Mouse (Mus musculus) kidney, adult 8-10 months (tissue): ENCODE results near the gene Lig4.
A peak's percentile ranks its signal among the peaks of the same experiment; 100 is the strongest.

Experiments used
- DNase-seq, 2 experiments: peaks; one replicate each; pipeline ENCODE4 v3.0.0; 2022

Lig4 gene

DNA sequence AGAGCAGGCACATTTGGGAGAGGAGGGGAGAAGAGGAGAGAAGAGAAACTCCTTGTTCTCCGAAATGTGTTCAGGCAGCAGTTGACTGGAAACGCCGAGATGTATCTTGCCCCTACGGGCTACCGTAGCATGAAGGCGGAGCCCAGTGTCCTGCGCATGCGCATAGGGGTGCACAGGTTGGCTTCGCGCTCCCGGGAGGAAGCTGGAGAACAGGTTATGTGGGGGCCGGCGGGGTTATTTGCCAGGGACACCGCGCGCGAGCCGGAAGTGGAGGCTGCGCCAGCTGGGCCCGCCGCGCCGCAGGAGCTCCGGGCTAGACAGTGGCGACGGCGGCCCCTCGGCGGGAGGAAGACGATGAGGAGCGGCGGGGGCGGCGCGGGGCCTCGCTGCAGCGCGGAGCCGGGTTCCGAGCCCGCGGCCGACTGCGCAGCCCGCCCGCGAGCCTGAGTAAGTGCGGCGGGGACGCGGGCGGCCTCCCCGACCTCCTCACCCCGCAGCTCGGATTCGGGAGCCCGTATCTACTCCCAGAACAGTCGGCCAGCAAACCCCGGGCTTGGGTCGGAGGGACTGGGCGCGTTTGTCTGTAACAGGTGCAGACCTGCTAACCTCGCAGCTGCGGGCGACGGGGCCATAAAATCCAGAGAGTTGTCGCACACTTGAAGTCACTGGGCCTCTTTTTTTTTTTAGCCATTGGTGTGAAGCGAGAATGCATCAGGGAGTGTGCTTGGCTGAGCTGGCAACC, at the start of gene Lig4, which contains the start of gene Abhd13:
Gene Lig4 (minus strand): TSS at position 114 of the 742 bp plus-strand sequence.
Gene Abhd13 (plus strand): TSS at position 135 of the 742 bp plus-strand sequence.
- peak; percentile 98 to 99 for DNase-seq

- DNase-seq: no peak
Measured at GRCm38 (mm10) chr8:10017231-10017630, 39.7 kb upstream of the Lig4 start.

DNA sequence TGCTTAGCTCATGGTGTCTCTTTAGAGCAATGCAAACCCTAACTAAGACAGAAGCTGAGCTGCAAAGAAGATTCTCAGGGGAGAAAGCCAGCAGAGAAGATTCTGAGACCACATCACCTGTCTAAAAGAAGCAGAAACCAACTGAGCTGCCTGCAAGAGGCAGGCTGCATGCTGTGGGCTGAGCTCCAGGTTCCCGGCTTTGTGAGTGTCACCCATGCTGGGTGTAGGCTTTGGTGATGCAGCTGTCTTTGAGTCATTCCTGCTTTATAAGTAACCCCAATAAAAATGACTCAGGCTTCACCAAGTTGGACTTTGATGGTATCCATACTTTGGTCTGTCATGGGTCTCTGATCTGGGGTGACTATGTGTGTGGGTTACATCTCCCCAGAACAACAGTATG, 38.8 kb upstream of the Lig4 start:
- no peak for DNase-seq

- DNase-seq: no peak
Measured at GRCm38 (mm10) chr8:10007660-10008028, 30.2 kb upstream of the Lig4 start.

DNA sequence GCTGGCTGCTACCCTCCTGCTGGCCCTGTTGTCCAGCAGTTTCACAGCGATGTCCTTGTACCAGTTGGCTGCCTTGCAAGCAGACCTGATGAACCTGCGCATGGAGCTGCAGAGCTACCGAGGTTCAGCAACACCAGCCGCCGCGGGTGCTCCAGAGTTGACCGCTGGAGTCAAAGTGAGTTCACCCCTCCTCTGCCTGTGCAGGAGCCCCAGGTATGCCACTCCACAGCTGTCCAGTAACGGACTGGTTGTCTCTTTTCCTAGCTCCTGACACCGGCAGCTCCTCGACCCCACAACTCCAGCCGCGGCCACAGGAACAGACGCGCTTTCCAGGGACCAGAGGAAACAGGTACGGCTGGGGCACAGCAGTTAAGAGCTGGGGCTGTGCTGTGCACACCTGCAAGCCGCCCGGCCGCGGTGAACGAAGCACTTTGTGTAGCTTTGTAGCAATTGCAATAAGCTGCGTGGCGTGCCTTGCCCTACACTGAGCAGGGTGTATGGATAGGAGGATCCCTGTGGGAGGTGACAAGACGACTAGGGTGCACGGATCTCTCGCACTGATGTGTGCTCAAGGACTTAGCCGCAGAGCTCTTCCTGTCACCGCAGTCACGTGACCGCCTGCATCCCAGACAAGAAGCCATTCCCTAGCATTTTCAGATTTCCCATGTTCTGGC, 29.6 kb upstream of the Lig4 start:
- peak in 1 of 2 experiments; percentile 11 for DNase-seq

- peak; percentile 7 to 15 for DNase-seq
Measured at GRCm38 (mm10) chr8:10006156-10006985, 28.9 kb upstream of the Lig4 start, which contains the start of gene Tnfsf13b. TSS of gene Tnfsf13b (plus strand) at chr8:10006467.

GRCm38 (mm10) chr8:10004115-10004514, 26.6 kb upstream of the Lig4 start:
- DNase-seq: no peak

DNA sequence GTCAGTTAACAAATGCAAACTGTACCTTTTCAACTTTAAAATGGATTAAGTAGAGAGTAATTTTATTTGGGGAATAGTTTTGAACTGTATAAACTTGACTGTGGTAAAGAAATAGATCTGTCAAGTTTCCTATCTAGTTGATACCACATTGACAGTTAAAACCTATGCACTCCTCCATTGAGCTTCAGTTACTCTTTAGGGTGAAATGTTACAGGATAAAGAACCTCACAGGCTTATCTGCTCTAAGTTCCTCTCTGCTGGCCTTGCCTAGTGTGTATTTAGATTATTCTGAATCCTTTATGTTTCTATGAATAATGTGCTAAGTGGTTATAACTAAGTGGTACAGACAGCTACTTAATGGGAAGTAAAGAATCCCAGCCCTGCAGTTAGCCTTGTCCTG, 2.7 kb upstream of the Lig4 start:
- DNase-seq: no peak

- no peak for DNase-seq
Measured at GRCm38 (mm10) chr8:9979746-9980145, 2.3 kb upstream of the Lig4 start.

- DNase-seq: peak; percentile 4 to 25
Measured at GRCm38 (mm10) chr8:9978475-9979230, 1.2 kb upstream of the Lig4 start.

GRCm38 (mm10) chr8:9977016-9977415, 470 bp downstream of the Lig4 start:
- DNase-seq: peak in 1 of 2 experiments; percentile 13

GRCm38 (mm10) chr8:9975898-9976611, 1.4 kb downstream of the Lig4 start:
- DNase-seq: peak; percentile 99

GRCm38 (mm10) chr8:9975276-9975675, 2.2 kb downstream of the Lig4 start:
- no peak for DNase-seq

GRCm38 (mm10) chr8:9971866-9972265, 5.6 kb downstream of the Lig4 start:
- no peak for DNase-seq

GRCm38 (mm10) chr8:9959919-9960318, 17.6 kb downstream of the Lig4 start:
- no peak for DNase-seq

DNA sequence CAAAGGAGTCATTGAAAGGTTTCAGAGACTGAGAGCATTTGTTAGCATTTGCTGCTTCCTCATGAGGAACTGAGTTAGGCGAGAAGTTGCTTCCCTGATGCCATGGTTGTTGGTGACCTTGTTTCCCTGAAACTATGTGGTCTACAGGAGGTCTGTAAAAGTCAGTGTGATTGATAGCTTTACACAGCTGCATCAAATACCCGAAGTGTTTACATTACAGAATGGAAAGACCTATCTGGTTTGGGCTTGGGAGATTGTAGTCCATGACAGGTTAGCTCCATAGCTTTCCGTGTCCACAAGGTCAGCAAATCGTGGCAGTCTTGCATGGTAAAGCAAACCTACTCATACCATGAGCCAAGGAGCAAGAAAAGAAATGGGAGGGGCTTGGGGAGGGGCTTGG, 19.1 kb downstream of the Lig4 start:
- no peak for DNase-seq

DNA sequence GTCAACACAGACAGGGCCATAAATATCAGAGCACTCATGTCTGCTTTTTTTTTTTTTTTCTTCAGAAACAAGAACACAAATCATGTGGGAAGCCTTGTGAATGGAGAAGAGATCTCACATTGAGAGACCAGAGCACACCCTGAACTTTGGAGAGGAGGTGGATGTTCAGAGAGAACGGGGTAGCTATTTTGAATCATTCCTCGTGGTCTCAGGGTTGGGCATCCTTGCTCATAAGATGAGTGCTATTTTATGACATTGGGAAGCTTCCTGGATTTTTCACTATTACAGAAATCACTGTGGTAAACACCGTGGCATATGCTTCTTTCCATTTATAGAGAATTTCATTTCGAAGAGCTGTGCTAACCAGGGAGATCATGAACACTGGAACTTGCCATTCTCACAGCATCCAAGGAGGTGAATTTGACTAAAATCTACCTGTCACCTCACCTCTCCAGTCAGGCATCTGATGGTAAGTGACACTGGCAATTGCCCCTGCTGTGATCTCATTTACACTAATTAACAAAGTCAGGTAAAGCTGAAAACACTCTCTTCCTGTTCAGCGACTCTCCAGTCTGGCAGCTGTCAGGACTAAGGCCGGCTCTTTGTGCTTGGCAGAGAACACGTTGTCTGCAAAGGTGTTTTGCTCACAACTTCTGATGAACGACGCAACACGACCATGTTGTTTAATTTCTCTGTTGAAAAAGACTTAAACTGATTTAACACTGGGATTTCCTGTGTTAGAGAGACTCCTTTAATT, 28.2 kb downstream of the Lig4 start:
- DNase-seq: no peak

- no peak for DNase-seq
Measured at GRCm38 (mm10) chr8:9935574-9935973, 41.9 kb downstream of the Lig4 start.

- DNase-seq: peak; percentile 10 to 36
Measured at GRCm38 (mm10) chr8:9934891-9935565, 42.5 kb downstream of the Lig4 start.

GRCm38 (mm10) chr8:9932711-9933110, 44.8 kb downstream of the Lig4 start:
- no peak for DNase-seq
